Mouse (Mus musculus): ENCODE results near the gene Luc7l2.

- TF ChIP-seq CTCF (IDR thresholded peaks at IDR 0.05; ENCODE audit: low read depth) (no peak), EP300 (IDR thresholded peaks at IDR 0.05; ENCODE audit: low read depth) (no peak)
Measured at GRCm38 (mm10) chr6:38581711-38582110, 30.6 kb downstream of the Luc7l2 start.

Measured in heart, postnatal 0 days (tissue).